Mouse (Mus musculus) ES-Bruce4 (cell line): ENCODE measurements around the gene Pbrm1.

Source experiments
- CTCF ChIP-seq: IDR thresholded peaks from one replicate; pipeline ENCODE4 v1.8.1; 2011; ENCODE audit warnings: low read depth, low read length
- EP300 ChIP-seq: IDR thresholded peaks from 2 replicates; pipeline ENCODE4 v1.6.1; 2011; ENCODE audit warnings: low read depth, low read length; ENCODE audit not compliant: insufficient read depth
- POLR2A ChIP-seq: IDR thresholded peaks from one replicate; pipeline ENCODE4 v1.8.1; 2011; ENCODE audit warnings: low read length; ENCODE audit not compliant: insufficient read depth

DNA sequence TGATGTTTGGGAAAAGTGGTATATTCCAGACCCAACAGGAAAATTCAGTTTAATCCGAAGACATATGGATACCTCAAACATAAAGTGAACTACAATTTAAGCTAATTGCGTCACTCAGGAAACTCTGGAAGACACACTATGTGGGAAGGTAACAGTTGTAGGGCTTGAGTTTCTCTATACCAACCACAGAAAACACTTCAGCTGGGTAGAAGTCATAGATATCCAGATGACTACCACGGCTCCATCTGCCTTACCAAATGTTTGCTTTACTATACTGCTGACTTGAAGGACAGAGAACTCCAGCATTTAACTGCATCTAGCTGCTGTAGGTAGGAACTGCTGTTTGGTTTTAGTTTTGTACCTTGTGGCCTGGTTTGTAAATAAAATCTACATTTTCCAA lies 7.3 kb upstream of the Pbrm1 start:
- TF ChIP-seq CTCF (no peak), POLR2A (no peak), EP300 (no peak)
